Mouse (Mus musculus): ENCODE measurements around the gene Abhd12. TPM values are rescaled to one million over a fixed set of nuclear protein-coding genes. Genes with fewer than 3 reads are reported as not detected.

Abhd12 gene
- polyA plus RNA-seq, 1 experiment from 2014 or later, result 63.0 TPM

DNA sequence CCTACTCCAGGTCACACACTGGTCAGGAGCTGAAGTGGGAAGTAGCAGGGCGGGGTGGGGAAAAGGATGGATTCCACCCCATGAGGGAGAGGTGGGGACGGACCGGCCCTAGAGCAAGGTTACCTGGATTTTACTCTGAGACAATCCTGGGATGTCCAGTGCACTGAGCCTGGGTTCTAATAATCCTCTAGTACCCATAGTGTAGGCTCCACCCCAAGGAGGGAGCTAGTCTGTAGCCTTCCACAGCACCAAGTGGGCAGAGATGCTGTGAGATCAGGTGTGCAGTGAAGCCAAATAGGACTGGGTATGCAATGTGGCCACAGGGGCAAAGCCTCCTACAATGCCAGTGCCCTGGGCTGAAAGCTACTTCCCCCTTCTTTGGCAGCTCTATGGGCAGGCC, 66.8 kb downstream of the Abhd12 start:
- no peak overlapping the region for H3K4me3 ChIP-seq (ENCODE audit: low read depth, low read length)
- H3K27ac ChIP-seq (ENCODE audit: low read length), result no peak overlapping the region
- no peaks in the 10 kb centered on the region for H3K4me1 ChIP-seq (ENCODE audit: control insufficient read depth, insufficient read depth, low read length)
- H3K9me3 ChIP-seq (ENCODE audit: control insufficient read depth, low read depth, low read length), result no peaks in the 10 kb centered on the region
- 96% methylated on average over 3 of the region's 3 CpGs for whole genome bisulfite sequencing
- H3K4me2 ChIP-seq (replicated peaks; ENCODE audit: low read depth, low read length), result no peak overlapping the region
- H3K9ac ChIP-seq (replicated peaks; ENCODE audit: low read depth, low read length), result no peak overlapping the region
- H3K27me3 ChIP-seq (ENCODE audit: control insufficient read depth, insufficient read depth, low read length), result no peaks in the 10 kb centered on the region
- H3K36me3 ChIP-seq (ENCODE audit: control insufficient read depth, insufficient read depth, low read length), result peaks cover 7% of the 10 kb centered on the region
- no peak for ATAC-seq (ENCODE audit: insufficient number of reproducible peaks, insufficient read depth, low FRiP score, low read depth)

DNA sequence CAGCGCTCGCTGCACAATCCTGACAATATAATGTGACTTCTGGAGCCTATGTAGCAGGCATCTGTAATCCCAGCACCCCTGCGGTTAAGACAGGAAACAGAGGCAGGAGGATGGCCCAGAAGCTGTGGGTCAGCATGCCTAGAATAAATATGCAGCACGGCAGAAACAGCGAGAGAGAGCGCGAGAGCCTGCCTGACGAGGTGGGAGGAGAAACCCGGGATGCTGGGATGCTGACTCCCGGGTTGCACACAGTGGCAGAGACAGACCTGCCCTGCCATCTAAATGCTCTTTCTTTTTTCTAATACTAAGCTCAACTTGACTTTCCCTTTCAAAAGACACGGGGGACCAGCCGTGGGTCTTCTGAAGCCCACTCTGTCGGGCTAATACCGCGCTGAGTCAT, 67.6 kb downstream of the Abhd12 start:
- no peak overlapping the region for H3K4me3 ChIP-seq (ENCODE audit: low read depth, low read length)
- H3K27me3 ChIP-seq (ENCODE audit: control insufficient read depth, insufficient read depth, low read length), result no peaks in the 10 kb centered on the region
- no peak overlapping the region for H3K4me2 ChIP-seq (replicated peaks; ENCODE audit: low read depth, low read length)
- no peak overlapping the region for H3K9ac ChIP-seq (replicated peaks; ENCODE audit: low read depth, low read length)
- ATAC-seq (ENCODE audit: insufficient number of reproducible peaks, insufficient read depth, low FRiP score, low read depth), result no peak
- WGBS, result 79% methylated on average over 15 of the region's 15 CpGs
- no peaks in the 10 kb centered on the region for H3K4me1 ChIP-seq (ENCODE audit: control insufficient read depth, insufficient read depth, low read length)
- H3K36me3 ChIP-seq (ENCODE audit: control insufficient read depth, insufficient read depth, low read length), result peaks cover 11% of the 10 kb centered on the region
- H3K9me3 ChIP-seq (ENCODE audit: control insufficient read depth, low read depth, low read length), result no peaks in the 10 kb centered on the region
- no peak overlapping the region for H3K27ac ChIP-seq (ENCODE audit: low read length)

DNA sequence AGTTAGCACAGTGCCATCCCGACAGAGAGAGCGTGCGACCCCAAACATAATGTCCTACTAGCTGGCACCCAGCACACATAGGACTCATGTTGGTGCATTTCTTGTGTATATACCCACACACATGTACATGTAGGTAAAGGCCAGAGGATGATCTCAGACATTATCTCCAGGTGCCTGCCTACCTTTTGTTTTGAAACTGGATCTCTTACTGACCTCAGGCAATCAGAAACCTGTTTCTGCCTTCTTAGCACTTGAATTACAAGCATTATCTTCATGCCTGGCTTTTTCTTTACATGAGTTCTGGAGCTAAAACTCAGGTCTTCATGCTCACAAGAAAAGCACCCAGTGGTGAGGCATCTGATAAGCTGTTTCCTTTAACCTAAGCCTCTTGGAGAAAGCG, 68.6 kb downstream of the Abhd12 start:
- Histone ChIP-seq H3K4me1 (ENCODE audit: control insufficient read depth, insufficient read depth, low read length) (no peaks in the 10 kb centered on the region), H3K9me3 (ENCODE audit: control insufficient read depth, low read depth, low read length) (no peaks in the 10 kb centered on the region), H3K27me3 (ENCODE audit: control insufficient read depth, insufficient read depth, low read length) (no peaks in the 10 kb centered on the region), H3K4me3 (ENCODE audit: low read depth, low read length) (no peak overlapping the region), H3K36me3 (ENCODE audit: control insufficient read depth, insufficient read depth, low read length) (peaks cover 20% of the 10 kb centered on the region), H3K27ac (ENCODE audit: low read length) (no peak overlapping the region), H3K4me2 (replicated peaks; ENCODE audit: low read depth, low read length) (no peak overlapping the region), H3K9ac (replicated peaks; ENCODE audit: low read depth, low read length) (no peak overlapping the region)
- ATAC-seq (ENCODE audit: insufficient number of reproducible peaks, insufficient read depth, low FRiP score, low read depth), result no peak
- WGBS, result 95% methylated on average over 4 of the region's 4 CpGs

DNA sequence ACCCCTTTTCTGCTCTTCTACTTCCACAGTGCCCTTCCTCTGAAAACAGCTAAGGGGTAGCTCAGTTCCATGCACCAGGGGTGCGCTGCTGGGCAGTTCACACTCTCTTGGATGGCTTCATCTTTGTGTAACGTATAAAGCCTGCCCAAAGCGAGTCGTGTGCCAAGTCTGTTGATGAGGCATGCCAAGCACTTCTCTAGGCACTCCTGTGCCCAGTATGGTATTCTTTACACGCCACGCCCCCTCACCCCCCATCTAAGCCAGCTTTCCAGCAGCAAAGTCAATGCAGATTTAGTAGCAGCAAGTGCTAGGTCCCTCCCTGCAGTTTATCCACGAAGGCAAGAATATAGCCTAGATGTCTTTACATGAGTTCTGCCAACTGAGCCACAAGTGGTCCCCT, 69.9 kb downstream of the Abhd12 start:
- peaks cover 31% of the 10 kb centered on the region for H3K36me3 ChIP-seq (ENCODE audit: control insufficient read depth, insufficient read depth, low read length)
- no peak overlapping the region for H3K9ac ChIP-seq (replicated peaks; ENCODE audit: low read depth, low read length)
- no peak overlapping the region for H3K27ac ChIP-seq (ENCODE audit: low read length)
- no peaks in the 10 kb centered on the region for H3K9me3 ChIP-seq (ENCODE audit: control insufficient read depth, low read depth, low read length)
- no peaks in the 10 kb centered on the region for H3K27me3 ChIP-seq (ENCODE audit: control insufficient read depth, insufficient read depth, low read length)
- H3K4me2 ChIP-seq (replicated peaks; ENCODE audit: low read depth, low read length), result no peak overlapping the region
- H3K4me3 ChIP-seq (ENCODE audit: low read depth, low read length), result no peak overlapping the region
- H3K4me1 ChIP-seq (ENCODE audit: control insufficient read depth, insufficient read depth, low read length), result no peaks in the 10 kb centered on the region
- no peak for ATAC-seq (ENCODE audit: insufficient number of reproducible peaks, insufficient read depth, low FRiP score, low read depth)
- WGBS, result 93% methylated on average over 7 of the region's 7 CpGs

DNA sequence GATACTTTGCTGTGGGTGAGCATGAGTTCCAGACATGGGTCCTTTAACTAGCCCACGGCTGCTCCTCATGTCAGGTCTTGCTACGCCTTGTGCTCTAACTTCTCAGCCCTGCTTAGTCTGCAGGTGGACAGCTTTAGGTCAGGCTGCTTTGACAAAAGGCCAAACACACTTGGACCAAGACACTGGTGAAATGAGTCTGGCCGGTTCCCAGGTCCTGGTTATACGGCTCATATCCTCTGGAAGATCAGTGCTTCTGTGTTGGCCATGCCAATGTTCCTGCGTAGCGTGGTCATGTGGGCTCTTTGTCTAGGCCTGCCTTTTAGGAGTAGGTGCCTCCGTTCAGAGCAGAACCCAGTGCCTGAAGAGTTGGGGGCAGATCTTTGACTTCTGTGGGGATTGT, 72.5 kb downstream of the Abhd12 start:
- Histone ChIP-seq H3K27me3 (ENCODE audit: control insufficient read depth, insufficient read depth, low read length) (no peaks in the 10 kb centered on the region), H3K4me3 (ENCODE audit: low read depth, low read length) (no peak overlapping the region), H3K4me1 (ENCODE audit: control insufficient read depth, insufficient read depth, low read length) (no peaks in the 10 kb centered on the region), H3K4me2 (replicated peaks; ENCODE audit: low read depth, low read length) (no peak overlapping the region), H3K36me3 (ENCODE audit: control insufficient read depth, insufficient read depth, low read length) (peaks cover 47% of the 10 kb centered on the region), H3K9ac (replicated peaks; ENCODE audit: low read depth, low read length) (no peak overlapping the region), H3K9me3 (ENCODE audit: control insufficient read depth, low read depth, low read length) (no peaks in the 10 kb centered on the region), H3K27ac (ENCODE audit: low read length) (no peak overlapping the region)
- WGBS, result 91% methylated on average over 7 of the region's 7 CpGs
- ATAC-seq (ENCODE audit: insufficient number of reproducible peaks, insufficient read depth, low FRiP score, low read depth), result no peak

DNA sequence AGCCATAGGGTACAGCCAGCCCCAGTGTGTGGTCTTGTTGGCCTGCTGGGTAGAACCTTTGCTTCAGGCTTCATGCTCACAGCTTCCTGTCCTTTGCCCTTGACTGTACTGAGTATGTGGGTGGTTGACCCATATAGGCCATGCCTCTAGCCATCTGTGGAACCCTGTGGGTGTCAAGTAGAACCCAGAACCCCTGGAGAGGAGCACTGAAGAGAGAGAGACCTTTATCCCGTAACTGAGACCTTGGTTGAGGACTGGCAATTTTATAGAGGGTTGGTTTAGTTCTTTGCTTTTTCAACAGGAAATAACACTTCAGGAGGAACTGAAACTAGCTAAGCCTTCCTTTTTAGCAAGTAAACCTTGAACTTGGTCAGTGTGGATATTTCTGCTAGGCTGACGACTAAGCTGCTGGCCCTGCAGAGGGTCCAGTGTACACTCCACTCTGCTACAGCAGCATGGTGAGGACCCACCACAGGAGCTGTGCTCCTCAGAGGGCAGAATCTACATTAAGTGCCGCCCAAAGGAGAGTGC, 73.6 kb downstream of the Abhd12 start:
- H3K36me3 ChIP-seq (ENCODE audit: control insufficient read depth, insufficient read depth, low read length), result peaks cover 58% of the 10 kb centered on the region
- no peaks in the 10 kb centered on the region for H3K9me3 ChIP-seq (ENCODE audit: control insufficient read depth, low read depth, low read length)
- no peak overlapping the region for H3K4me3 ChIP-seq (ENCODE audit: low read depth, low read length)
- H3K4me1 ChIP-seq (ENCODE audit: control insufficient read depth, insufficient read depth, low read length), result no peaks in the 10 kb centered on the region
- H3K4me2 ChIP-seq (replicated peaks; ENCODE audit: low read depth, low read length), result no peak overlapping the region
- ATAC-seq (ENCODE audit: insufficient number of reproducible peaks, insufficient read depth, low FRiP score, low read depth), result no peak
- H3K9ac ChIP-seq (replicated peaks; ENCODE audit: low read depth, low read length), result no peak overlapping the region
- no peak overlapping the region for H3K27ac ChIP-seq (ENCODE audit: low read length)
- WGBS, result 92% methylated on average over 3 of the region's 3 CpGs
- no peaks in the 10 kb centered on the region for H3K27me3 ChIP-seq (ENCODE audit: control insufficient read depth, insufficient read depth, low read length)

DNA sequence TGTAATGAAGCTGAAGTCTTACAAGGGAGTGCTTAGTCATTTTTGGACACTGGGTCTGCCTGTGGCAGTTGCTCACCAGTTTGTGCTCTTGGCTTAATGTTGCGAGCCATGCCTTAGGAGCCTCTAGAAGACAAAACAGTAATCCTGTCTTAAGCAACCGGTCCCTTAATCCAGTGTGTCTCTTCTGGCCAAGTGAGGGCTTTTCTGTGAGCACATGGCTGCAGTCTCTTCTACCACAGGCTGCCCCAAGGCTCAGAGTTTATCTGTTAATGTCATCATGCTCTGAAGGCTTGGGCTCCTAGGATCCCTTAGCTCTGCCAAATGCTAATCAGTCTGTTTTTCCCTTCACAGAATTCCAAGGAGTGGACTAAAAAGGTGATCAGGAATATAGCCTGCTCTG, 74.5 kb downstream of the Abhd12 start:
- no peaks in the 10 kb centered on the region for H3K9me3 ChIP-seq (ENCODE audit: control insufficient read depth, low read depth, low read length)
- no peaks in the 10 kb centered on the region for H3K27me3 ChIP-seq (ENCODE audit: control insufficient read depth, insufficient read depth, low read length)
- no peak overlapping the region for H3K4me3 ChIP-seq (ENCODE audit: low read depth, low read length)
- ATAC-seq (ENCODE audit: insufficient number of reproducible peaks, insufficient read depth, low FRiP score, low read depth), result no peak
- no peaks in the 10 kb centered on the region for H3K4me1 ChIP-seq (ENCODE audit: control insufficient read depth, insufficient read depth, low read length)
- H3K4me2 ChIP-seq (replicated peaks; ENCODE audit: low read depth, low read length), result no peak overlapping the region
- no peak overlapping the region for H3K9ac ChIP-seq (replicated peaks; ENCODE audit: low read depth, low read length)
- no peak overlapping the region for H3K27ac ChIP-seq (ENCODE audit: low read length)
- 92% methylated on average over 2 of the region's 2 CpGs for WGBS
- H3K36me3 ChIP-seq (ENCODE audit: control insufficient read depth, insufficient read depth, low read length), result peaks cover 56% of the 10 kb centered on the region

DNA sequence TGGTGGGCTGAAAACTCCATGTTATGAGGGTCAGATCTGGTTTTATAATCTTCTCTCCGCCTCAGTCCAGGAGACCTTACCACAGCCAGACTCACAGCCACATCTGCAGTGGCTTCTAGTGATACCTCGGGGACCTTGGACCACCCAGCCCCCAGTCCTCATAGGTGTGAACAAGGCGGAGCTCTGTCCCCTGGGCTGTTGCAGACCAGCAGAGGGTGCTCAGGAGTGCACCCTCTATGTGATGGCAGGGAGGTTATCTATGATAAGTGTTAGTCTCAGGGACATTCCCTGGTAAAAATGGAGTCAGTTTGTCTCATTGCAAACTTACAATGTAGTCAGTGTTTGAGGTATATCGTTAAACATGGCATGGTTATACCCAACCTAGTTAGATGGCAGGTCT, 75.9 kb downstream of the Abhd12 start:
- Histone ChIP-seq H3K27ac (ENCODE audit: low read length) (no peak overlapping the region), H3K4me2 (replicated peaks; ENCODE audit: low read depth, low read length) (no peak overlapping the region), H3K27me3 (ENCODE audit: control insufficient read depth, insufficient read depth, low read length) (no peaks in the 10 kb centered on the region), H3K36me3 (ENCODE audit: control insufficient read depth, insufficient read depth, low read length) (peaks cover 69% of the 10 kb centered on the region), H3K4me1 (ENCODE audit: control insufficient read depth, insufficient read depth, low read length) (no peaks in the 10 kb centered on the region), H3K9me3 (ENCODE audit: control insufficient read depth, low read depth, low read length) (no peaks in the 10 kb centered on the region), H3K9ac (replicated peaks; ENCODE audit: low read depth, low read length) (no peak overlapping the region), H3K4me3 (ENCODE audit: low read depth, low read length) (no peak overlapping the region)
- ATAC-seq (ENCODE audit: insufficient number of reproducible peaks, insufficient read depth, low FRiP score, low read depth), result no peak
- WGBS, result 80% methylated on average over 4 of the region's 4 CpGs

DNA sequence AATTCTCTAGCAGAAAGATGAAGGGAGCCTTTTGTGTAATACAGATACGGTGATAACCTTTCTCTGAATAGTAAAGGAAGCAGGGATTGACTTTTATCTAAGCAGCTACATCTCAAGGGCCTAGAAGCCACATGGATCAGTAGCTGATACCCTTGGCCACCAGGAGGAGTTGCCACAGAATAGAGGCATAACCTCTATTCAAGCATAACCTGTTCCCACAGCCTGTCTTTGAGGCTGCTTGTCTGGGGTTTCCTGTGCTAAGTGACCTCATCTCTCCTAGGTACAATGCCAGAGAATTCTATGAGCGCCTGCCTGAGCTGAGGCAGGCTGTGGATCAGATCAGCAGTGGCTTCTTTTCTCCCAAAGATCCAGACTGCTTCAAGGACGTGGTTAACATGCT, 76.4 kb downstream of the Abhd12 start:
- H3K27ac ChIP-seq (ENCODE audit: low read length), result no peak overlapping the region
- H3K9me3 ChIP-seq (ENCODE audit: control insufficient read depth, low read depth, low read length), result no peaks in the 10 kb centered on the region
- no peak overlapping the region for H3K9ac ChIP-seq (replicated peaks; ENCODE audit: low read depth, low read length)
- WGBS, result 88% methylated on average over 3 of the region's 3 CpGs
- no peak for ATAC-seq (ENCODE audit: insufficient number of reproducible peaks, insufficient read depth, low FRiP score, low read depth)
- no peak overlapping the region for H3K4me3 ChIP-seq (ENCODE audit: low read depth, low read length)
- no peak overlapping the region for H3K4me2 ChIP-seq (replicated peaks; ENCODE audit: low read depth, low read length)
- H3K27me3 ChIP-seq (ENCODE audit: control insufficient read depth, insufficient read depth, low read length), result no peaks in the 10 kb centered on the region
- H3K36me3 ChIP-seq (ENCODE audit: control insufficient read depth, insufficient read depth, low read length), result peaks cover 69% of the 10 kb centered on the region
- no peaks in the 10 kb centered on the region for H3K4me1 ChIP-seq (ENCODE audit: control insufficient read depth, insufficient read depth, low read length)
